Mouse (Mus musculus): ENCODE measurements around the gene Psmd12. TPM values are rescaled to one million over a fixed set of nuclear protein-coding genes. Genes with fewer than 3 reads are reported as not detected.
"Not testable (repeated sequence)": the region's sequence is repeated elsewhere in the genome, so short reads cannot be mapped to it uniquely, and the experiment has no call there.

The Psmd12 gene
- polyA plus RNA-seq, 1 experiment = 80.2 TPM

- DNase-seq (ENCODE audit: low spot score) = no peak
These were observed 19.5 kb upstream of the Psmd12 start for GRCm38 (mm10) chr11:107459828-107460227.

- DNase-seq (ENCODE audit: low spot score) = no peak
These were observed 16.8 kb upstream of the Psmd12 start for GRCm38 (mm10) chr11:107462478-107462877.

GRCm38 (mm10) chr11:107463251-107463681, 16.0 kb upstream of the Psmd12 start:
- DNase-seq (ENCODE audit: low spot score) = no peak

- DNase-seq (ENCODE audit: low spot score) = no peak
These were observed 15.1 kb upstream of the Psmd12 start for GRCm38 (mm10) chr11:107464141-107464540.

DNA sequence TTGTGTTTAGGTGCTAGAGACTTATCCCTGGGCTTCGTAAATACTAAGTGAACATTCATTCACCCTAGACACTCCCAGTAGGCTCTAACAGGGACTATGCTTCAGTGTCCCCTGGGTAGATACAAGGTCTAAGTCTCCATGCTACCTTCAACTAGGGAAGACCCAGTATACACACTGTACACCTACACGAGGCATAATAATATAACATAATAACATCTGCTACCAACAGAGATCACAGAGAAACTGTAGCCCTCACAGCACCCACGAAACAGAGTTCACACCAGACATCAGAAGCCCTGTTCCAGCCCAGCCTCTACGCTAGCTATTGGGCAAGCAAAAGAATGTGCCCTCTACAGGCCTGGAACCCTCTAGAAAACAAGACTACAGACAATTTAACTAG, 14.2 kb upstream of the Psmd12 start:
- no peak for DNase-seq (ENCODE audit: low spot score)

DNA sequence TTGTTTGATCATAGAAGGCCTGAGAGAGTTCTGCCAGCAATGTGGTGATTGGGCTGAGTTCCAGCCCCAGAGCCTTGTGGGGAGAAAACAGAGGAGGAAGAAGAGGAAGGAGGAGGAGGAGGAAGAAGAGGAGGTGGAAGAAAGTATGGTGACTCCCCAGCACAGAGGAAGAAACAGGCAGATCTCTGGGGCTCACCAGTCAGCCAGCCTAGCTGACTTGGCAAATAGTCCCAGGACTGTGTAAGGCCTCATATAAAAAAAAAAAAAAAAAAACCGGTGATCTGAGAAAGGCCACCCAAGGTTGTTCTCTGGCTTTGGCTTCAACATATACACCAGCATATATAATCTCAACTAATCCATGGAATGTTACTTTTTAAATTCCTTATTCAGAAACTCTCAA, 13.3 kb upstream of the Psmd12 start:
- no peak for DNase-seq (ENCODE audit: low spot score)

DNA sequence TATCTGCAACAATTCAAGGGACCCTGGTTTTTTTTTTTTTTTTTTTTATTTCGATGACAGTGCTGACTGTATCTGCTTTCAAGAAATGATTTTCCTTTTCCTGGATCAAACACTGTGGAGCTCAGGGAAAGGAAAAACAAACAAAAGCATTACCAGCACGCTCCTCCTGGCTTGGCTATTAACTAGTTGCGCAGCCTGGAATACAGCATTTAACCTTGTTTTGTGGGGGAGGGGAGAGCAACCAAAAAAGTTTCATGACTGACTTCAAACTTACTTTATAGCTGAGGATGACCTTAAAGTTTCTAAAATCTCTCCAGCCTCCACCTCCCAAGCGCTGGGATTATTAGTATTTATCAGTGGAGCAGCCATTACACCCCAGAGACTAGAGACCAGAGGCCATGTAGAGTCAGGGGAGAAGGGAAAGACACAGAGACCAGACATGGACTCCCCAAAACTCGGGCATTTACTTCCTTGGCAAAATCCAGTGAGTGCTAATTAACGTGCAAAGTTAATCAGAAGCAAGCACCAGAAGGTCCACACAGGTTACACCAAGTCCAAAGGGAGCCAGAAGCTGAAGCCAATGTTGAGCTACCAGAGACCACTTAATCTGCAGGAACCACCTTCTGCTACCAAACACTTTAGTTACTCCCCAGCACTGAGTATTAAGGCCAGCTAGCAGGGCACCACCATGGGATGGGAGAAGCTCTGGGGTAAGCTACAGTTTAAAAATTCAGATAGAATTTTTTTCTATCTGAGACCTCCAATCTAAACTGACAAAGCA, 12.5 kb upstream of the Psmd12 start:
- DNase-seq (ENCODE audit: low spot score) = no peak

DNA sequence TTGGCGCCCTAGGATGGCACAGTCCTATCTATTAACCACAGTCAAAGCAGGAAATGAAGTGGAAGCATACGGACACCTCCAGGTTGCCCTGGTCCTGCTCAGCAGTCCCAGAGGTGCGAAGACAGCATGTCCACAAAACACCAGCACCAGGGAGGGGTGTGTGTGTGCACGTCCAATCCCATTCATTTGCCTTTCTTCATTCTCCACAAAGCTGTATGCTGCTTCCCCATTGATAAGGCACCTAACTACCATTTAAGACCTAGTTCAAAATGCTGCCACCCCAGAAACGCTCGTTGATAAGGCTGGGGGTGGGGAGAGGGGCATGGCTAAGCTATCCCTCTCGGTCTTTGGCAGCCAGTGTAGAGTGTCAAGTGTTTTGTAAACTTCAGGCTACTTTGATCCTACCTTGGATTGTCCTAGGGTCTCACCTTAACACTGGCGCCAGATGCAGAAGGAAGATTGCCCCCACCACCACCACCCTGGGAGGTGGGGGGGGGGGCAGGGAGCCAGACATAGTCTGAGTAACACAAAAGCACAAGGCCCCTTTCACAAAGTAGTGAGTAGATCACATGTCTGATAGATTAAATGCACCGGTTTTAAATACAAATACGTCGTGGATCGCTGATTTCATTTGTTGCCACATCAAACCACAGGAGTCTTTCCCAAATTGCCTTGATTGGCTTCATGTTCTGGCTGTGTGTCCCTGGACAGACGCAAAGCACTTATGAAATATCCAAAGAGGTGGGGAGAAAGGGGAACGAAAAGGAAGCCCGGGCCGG, 10.8 kb upstream of the Psmd12 start:
- no peak for DNase-seq (ENCODE audit: low spot score)

GRCm38 (mm10) chr11:107469031-107469522, 10.2 kb upstream of the Psmd12 start:
- peak; percentile 65 for DNase-seq (ENCODE audit: low spot score)

DNA sequence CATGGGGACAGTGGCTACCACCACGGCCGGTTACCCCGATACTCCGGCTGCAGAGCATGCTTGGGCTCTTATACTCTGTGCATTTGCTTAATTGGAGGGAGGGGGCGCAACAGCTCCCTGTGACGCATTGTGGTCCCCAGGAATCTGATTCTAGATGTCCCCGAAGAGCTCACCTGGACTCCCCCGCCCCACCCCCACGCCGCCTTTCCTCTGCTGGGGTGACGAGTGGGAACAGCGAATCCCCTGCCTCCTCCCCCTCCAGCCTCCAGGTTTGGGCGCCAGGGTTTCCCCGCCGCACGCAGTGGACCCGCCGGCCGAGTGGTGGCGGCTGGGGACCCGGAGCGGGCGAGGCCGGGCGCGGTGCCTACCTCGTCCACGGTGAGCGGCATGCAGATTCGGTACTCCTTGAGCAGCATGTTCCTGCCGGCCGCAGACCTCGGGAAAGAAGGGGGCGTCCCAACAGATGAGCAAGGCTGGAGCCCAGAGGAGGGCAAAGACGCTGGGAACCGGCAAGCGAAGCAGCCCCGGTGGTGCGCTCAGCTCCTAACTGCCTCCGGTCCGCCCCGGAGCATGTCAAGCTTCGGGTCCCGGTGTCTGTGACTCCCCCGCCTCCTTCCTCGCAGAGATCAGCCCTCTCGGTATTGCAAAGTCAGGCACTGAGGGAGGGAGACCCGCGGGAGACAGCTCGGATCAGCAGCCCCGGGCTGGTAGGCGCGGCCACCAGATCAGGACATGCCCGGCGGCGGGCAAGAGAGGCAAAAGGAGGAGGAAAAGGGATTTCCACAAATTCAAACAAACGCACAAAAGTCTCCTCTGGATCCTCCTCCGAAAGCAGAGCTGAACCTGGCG, 9.5 kb upstream of the Psmd12 start:
- DNase-seq (ENCODE audit: low spot score) = peak; percentile 64

GRCm38 (mm10) chr11:107470521-107471041, 8.7 kb upstream of the Psmd12 start, which contains the start of gene Pitpnc1:
Pitpnc1 (minus strand) TSS chr11:107470699.
- peak; percentile 82 for DNase-seq (ENCODE audit: low spot score)

DNA sequence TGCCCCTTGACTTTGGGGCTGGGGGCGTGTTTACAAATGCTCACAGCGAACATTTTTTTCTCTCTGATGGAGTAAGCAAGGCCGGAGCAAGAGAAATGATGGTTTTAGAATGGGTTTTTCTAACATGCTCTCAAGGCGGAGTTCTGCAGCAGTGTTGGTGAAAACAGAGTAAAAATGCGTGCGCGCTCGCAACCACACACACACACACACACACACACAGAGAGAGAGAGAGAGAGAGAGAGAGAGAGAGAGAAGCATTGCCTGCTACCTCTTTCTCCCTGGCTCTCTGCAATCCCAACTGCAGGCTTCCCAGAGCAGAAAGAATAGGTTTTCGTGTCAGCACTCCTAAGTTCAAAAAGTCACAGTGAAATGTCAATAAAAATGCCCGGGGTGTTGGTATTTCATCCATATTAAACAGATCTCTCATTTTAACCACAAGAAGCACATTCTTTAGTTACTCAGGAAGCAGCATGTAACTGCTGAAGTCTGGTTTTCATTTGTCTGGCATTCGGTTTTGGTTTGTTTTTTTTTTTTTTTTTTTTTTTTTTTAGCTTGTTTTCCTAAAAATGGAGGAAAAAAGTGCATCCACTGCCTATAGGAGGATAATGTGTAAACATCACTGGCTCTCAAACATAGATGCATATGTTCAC, 8.1 kb upstream of the Psmd12 start:
- no peak for DNase-seq (ENCODE audit: low spot score)

- no peak for DNase-seq (ENCODE audit: low spot score)
These were observed 7.0 kb upstream of the Psmd12 start for GRCm38 (mm10) chr11:107472304-107472703.

GRCm38 (mm10) chr11:107473137-107473820, 6.0 kb upstream of the Psmd12 start:
- DNase-seq (ENCODE audit: low spot score) = no peak

DNA sequence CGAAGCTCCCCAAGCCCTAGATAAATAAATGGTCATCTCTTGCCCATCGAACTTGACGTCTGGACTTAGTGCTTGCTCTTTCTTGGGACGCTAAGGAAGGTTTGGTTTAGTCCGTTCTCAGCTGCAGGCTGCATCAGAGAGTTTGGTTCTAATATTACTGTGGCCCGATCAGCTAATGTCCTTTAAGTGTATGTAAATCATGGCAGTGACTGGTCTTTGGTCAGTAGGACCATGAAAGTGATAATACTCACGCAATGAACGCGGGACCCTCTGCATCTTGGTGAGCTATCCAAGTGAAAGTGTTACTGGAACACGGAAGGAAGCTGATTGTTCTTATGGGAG, 549 bp downstream of the Psmd12 start:
- no peak for DNase-seq (ENCODE audit: low spot score)

DNA sequence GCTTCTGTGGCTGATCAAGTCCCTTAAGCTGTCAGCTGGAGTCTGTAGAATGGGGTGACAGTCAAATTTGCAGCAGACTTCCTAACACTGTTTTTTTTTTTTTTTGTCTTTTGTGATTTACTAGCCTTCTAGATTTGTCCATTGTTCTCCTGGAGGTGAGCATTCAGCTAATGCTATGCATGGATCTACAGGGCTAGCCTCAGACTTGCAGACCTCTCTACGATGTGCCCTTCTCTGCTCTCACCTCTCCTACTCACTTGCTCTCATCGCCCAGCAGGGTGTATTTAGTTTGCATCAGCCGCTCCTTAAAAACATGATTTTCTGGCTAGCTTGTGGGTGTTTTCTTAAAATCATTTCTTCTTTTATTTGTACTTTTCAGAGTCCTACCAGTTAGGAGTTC, 5.1 kb downstream of the Psmd12 start:
- DNase-seq (ENCODE audit: low spot score) = no peak

DNA sequence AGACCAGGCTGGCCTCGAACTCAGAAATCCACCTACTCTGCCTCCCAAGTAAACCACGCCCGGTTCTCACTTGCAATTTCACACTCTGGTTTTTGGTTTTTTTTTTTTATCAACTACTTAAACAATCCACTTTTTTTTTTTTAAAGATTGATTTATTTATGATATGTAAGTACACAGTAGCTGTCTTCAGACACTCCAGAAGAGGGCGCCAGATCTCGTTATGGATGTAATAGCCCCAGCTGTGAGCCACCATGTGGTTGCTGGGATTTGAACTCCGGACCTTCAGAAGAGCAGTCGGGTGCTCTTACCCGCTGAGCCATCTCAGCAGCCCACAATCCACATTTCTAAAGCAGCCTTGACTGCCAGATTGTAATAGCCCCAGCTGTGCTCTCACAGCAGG, 23.5 kb downstream of the Psmd12 start:
- DNase-seq (ENCODE audit: low spot score) = no peak

DNA sequence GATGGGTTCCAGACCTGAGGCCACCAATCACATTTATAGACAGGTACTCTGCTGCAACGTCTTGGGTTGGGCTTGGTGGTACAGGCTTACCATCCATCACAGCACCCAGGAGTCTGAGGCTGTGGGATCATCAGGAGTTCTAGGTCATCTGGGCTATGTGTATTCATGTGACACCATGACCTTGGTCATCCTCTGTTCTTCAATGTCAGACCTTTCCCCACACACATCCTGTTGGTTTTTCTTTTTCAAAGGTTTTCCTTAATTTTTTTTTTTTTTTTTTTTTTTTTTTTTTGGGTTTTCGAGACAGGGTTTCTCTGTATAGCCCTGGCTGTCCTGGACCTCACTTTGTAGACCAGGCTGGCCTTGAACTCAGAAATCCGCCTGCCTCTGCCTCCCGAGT, 25.1 kb downstream of the Psmd12 start:
- DNase-seq (ENCODE audit: low spot score) = not testable (repeated sequence)

DNA sequence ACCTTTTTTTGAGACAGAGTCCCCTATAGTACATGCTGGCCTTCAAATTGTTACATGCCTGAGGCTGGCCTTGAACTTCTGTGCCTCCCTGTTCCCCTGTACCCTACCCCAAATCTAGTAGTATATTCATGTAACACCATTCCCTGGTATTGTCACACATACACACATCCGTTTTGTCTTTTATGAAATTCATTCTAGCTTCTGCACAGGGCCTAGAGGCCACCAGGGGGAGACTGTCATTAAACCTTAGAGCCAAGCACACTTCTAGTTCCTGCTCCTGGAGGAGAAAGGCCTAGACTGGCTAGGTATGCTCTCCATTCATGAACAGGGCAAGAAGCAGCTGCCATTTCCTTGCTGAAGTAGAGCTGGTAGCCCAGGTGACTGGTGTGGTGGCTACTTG, 27.0 kb downstream of the Psmd12 start:
- DNase-seq (ENCODE audit: low spot score) = no peak

DNA sequence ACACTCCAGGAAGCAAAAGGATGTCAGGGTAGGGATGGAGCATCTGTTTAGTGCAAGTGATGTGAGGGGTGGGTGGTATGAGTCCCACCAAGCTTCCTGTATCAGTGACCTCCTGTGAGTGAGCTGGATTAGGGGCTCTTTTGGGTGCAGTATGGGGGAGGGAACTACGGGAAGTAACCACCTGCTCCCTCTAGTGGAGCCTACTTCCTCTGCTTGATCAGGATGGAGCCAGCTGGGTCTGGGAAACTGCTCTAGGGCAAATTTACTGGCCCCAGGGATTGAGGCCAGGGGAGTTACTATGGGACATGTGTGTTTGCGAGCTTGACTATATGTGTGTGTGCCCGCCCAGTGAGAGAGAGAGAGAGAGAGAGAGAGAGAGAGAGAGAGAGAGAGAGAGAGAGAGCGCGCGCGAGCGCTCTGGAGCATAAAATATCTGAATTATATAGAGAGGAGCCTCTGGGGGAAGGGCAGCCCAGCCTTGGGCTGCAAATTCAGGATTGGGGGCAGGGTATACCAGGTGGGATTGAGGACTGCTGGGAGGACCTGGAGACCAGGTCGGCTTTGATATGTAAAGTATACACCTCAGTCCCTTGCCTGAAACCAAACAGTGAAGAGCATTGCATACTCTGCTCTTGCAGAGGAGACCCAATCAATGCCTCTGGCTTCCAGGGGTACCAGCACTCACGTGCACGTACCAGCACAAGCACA, 30.5 kb downstream of the Psmd12 start:
- no peak for DNase-seq (ENCODE audit: low spot score)

All from urinary bladder, adult 2 months (tissue).